Mouse (Mus musculus) CH12.LX (cell line): ENCODE measurements around the gene Ndufs2. TPM values are rescaled to one million over a fixed set of nuclear protein-coding genes. Genes with fewer than 3 reads are reported as not detected.

Experiments used
- DNase-seq: peaks from one replicate; pipeline ENCODE4 v3.0.0-alpha.2; 2013; ENCODE audit errors: extremely low read depth
- H3K27ac ChIP-seq: 2 replicates; pipeline ENCODE4 v1.5.1; 2012; ENCODE audit warnings: low read depth, mild to moderate bottlenecking, control low read depth, moderate library complexity; ENCODE audit not compliant: insufficient read depth
- H3K27me3 ChIP-seq: replicated peaks from 2 replicates; pipeline ENCODE3; 2012; ENCODE audit warnings: inconsistent platforms
- H3K36me3 ChIP-seq, 2 experiments: replicated peaks in 1 of 2; 2 replicates each; pipeline versions ENCODE3 to v1.6.1; 2012; ENCODE audit warnings: inconsistent platforms in 1 of 2, low read length in 1 of 2, mild to moderate bottlenecking in 1 of 2, mixed read lengths in 1 of 2, moderate library complexity in 1 of 2; ENCODE audit not compliant: control insufficient read depth in 1 of 2, insufficient read depth in 1 of 2
- H3K4me1 ChIP-seq, 2 experiments: 2 replicates each; pipeline ENCODE4 v1.6.1; 2012; ENCODE audit warnings: inconsistent platforms in 1 of 2, moderate library complexity in 1 of 2; ENCODE audit not compliant: insufficient read depth in 2 of 2, control insufficient read depth in 1 of 2
- H3K4me2 ChIP-seq: 2 replicates; pipeline ENCODE4 v1.6.1; 2012; ENCODE audit warnings: low read depth, mild to moderate bottlenecking, control low read depth; ENCODE audit not compliant: poor library complexity, insufficient read depth, severe bottlenecking
- H3K4me3 ChIP-seq, 3 experiments: fragments of 150-350 bp in 1 of 3; sonication (generic) in 1 of 3; replicated peaks in 1 of 3; 2 replicates each; pipeline versions ENCODE3 to v1.5.1; 2011 to 2012; ENCODE audit warnings: low read depth in 2 of 3, low read length in 2 of 3, mild to moderate bottlenecking in 2 of 3, moderate library complexity in 2 of 3, control low read depth in 1 of 3, improper control_type of control experiment in 1 of 3, inconsistent platforms in 1 of 3, mixed read lengths in 1 of 3; ENCODE audit not compliant: poor library complexity in 1 of 3
- H3K79me2 ChIP-seq: replicated peaks from 2 replicates; pipeline ENCODE4 v1.6.1; 2012; ENCODE audit warnings: mild to moderate bottlenecking, moderate library complexity; ENCODE audit not compliant: control insufficient read depth, poor library complexity, insufficient read depth, severe bottlenecking; ENCODE audit errors: extremely low read depth
- H3K9ac ChIP-seq: 2 replicates; pipeline ENCODE4 v1.6.1; 2012; ENCODE audit warnings: low read depth, mild to moderate bottlenecking, control low read depth, moderate library complexity; ENCODE audit not compliant: insufficient read depth
- H3K9me3 ChIP-seq: replicated peaks from 2 replicates; pipeline ENCODE3; 2012; ENCODE audit warnings: low read length, inconsistent platforms, mixed read lengths
- CTCF ChIP-seq, 2 experiments: IDR thresholded peaks in 1 of 2; conservative IDR thresholded peaks in 1 of 2; 2 replicates each; pipeline ENCODE4 v1.5.1; 2011 to 2012; ENCODE audit warnings: low read depth in 2 of 2, low read length in 2 of 2, improper control_type of control experiment in 1 of 2, inconsistent platforms in 1 of 2, mild to moderate bottlenecking in 1 of 2, moderate library complexity in 1 of 2
- ELF1 ChIP-seq: IDR thresholded peaks from 2 replicates; pipeline ENCODE4 v1.6.1; 2014; ENCODE audit warnings: low read depth, mild to moderate bottlenecking, inconsistent platforms, low read length, improper control_type of control experiment
- HCFC1 ChIP-seq: IDR thresholded peaks from 2 replicates; pipeline ENCODE4 v1.6.1; 2012; ENCODE audit warnings: low read depth, mild to moderate bottlenecking, inconsistent platforms, low read length, improper control_type of control experiment
- IRF4 ChIP-seq: IDR thresholded peaks from 2 replicates; pipeline ENCODE4 v1.6.1; 2014; ENCODE audit warnings: low read depth, mild to moderate bottlenecking, inconsistent platforms, low read length, improper control_type of control experiment
- JUN ChIP-seq: IDR thresholded peaks from 2 replicates; pipeline ENCODE4 v1.6.1; 2011; ENCODE audit warnings: low read depth, mild to moderate bottlenecking, low read length, improper control_type of control experiment, moderate library complexity; ENCODE audit not compliant: insufficient read depth
- MAFK ChIP-seq: IDR thresholded peaks from 2 replicates; pipeline ENCODE4 v1.6.1; 2011; ENCODE audit warnings: low read length, improper control_type of control experiment; ENCODE audit not compliant: insufficient replicate concordance
- MAX ChIP-seq: IDR thresholded peaks from 2 replicates; pipeline ENCODE4 v1.6.1; 2011; ENCODE audit warnings: low read length, improper control_type of control experiment
- NELFE ChIP-seq: IDR thresholded peaks from 2 replicates; pipeline ENCODE4 v1.6.1; 2011; ENCODE audit warnings: low read depth, low read length, improper control_type of control experiment
- NRF1 ChIP-seq: IDR thresholded peaks from 2 replicates; pipeline ENCODE4 v1.6.1; 2014; ENCODE audit warnings: low read depth, mild to moderate bottlenecking, inconsistent platforms, low read length, improper control_type of control experiment, moderate library complexity
- PAX5 ChIP-seq: IDR thresholded peaks from 2 replicates; pipeline ENCODE4 v1.6.1; 2012; ENCODE audit warnings: low read length, inconsistent platforms, mixed read lengths
- POLR2A ChIP-seq: IDR thresholded peaks from 2 replicates; pipeline ENCODE4 v1.6.1; 2011; ENCODE audit warnings: low read depth, mild to moderate bottlenecking, improper control_type of control experiment, low read length
- POLR2AphosphoS2 ChIP-seq: IDR thresholded peaks from 2 replicates; pipeline ENCODE4 v1.6.1; 2011; ENCODE audit warnings: low read depth, low read length, improper control_type of control experiment
- RAD21 ChIP-seq: IDR thresholded peaks from 2 replicates; pipeline ENCODE4 v1.6.1; 2011; ENCODE audit warnings: low read depth, mild to moderate bottlenecking, low read length, improper control_type of control experiment, moderate library complexity
- RCOR1 ChIP-seq: conservative IDR thresholded peaks from 2 replicates; pipeline ENCODE4 v1.6.1; 2012; ENCODE audit warnings: low read depth, mild to moderate bottlenecking, inconsistent platforms, low read length, improper control_type of control experiment
- SMC3 ChIP-seq: IDR thresholded peaks from 2 replicates; pipeline ENCODE4 v1.6.1; 2011; ENCODE audit warnings: low read depth, low read length, improper control_type of control experiment
- TBP ChIP-seq: conservative IDR thresholded peaks from 2 replicates; pipeline ENCODE4 v1.6.1; 2011; ENCODE audit warnings: low read depth, low read length, improper control_type of control experiment
- UBTF ChIP-seq: IDR thresholded peaks from 2 replicates; pipeline ENCODE4 v1.6.1; 2012; ENCODE audit warnings: low read depth, mild to moderate bottlenecking, inconsistent platforms, low read length, improper control_type of control experiment, moderate library complexity
- USF1 ChIP-seq: IDR thresholded peaks from 2 replicates; pipeline ENCODE4 v1.6.1; 2014; ENCODE audit warnings: low read depth, mild to moderate bottlenecking, inconsistent platforms, low read length, improper control_type of control experiment
- ZC3H11A ChIP-seq: IDR thresholded peaks from 2 replicates; pipeline ENCODE4 v1.6.1; 2012; ENCODE audit warnings: low read depth, mild to moderate bottlenecking, inconsistent platforms, low read length, improper control_type of control experiment
- ZNF384 ChIP-seq: IDR thresholded peaks from 2 replicates; pipeline ENCODE4 v1.6.1; 2012; ENCODE audit warnings: low read depth, low read length, improper control_type of control experiment, inconsistent platforms
- dilution Hi-C: fragments of 300-500 bp; cut with MboI; formaldehyde crosslinking; loops from 2 replicates; pipeline ENCODE4 v1.14.3; 2020; ENCODE audit warnings: low sequenced_read_pairs; ENCODE audit not compliant: extremely low pct_unique_long_range_greater_than_20kb, extremely low pct_ligation_motif_present
- in situ Hi-C: fragments of 300-500 bp; cut with MboI; formaldehyde crosslinking; loops from 3 replicates; pipeline ENCODE4 v1.14.3; 2019; ENCODE audit warnings: low sequenced_read_pairs, low pct_ligation_motif_present, low pct_unique_long_range_greater_than_20kb, mixed read lengths
- polyA plus RNA-seq: library from polyadenylated mRNA; unstranded; fragments of >175 nt; gene quantifications from 2 replicates; pipeline ENCODE4 v1.2.1, GENCODE M21; 2012; ENCODE audit warnings: low read depth; ENCODE audit not compliant: insufficient read length
- total RNA-seq, 2 experiments: library from RNA; depleted of rRNA; stranded (reverse); fragments of 300-350 nt in 1 of 2; fragments of >200 nt in 1 of 2; gene quantifications; 2 replicates each; pipeline ENCODE4 v1.2.3; 2012 to 2014

Ndufs2 gene
- total and polyA plus RNA-seq, 3 experiments: 242 to 265 (median 242) TPM

GRCm38 (mm10) chr1:171226780-171227179 is 24.4 kb downstream of the Ndufs2 start (continued):
- no peak for TF ChIP-seq HCFC1
- TF ChIP-seq, all 38 proteins: peak for 0

- in situ Hi-C loops (loop anchor here (5.0 to 10.0 kb wide), 2 partner anchors 113 to 330 kb away; partner anchors contain the start of gene Cfap126), dilution Hi-C loops (no loop called here)
- no peak within 1 kb of the TSS for H3K4me3 ChIP-seq
Measured at GRCm38 (mm10) chr1:171224857-171225256, 26.3 kb downstream of the Ndufs2 start, which contains the start of gene Apoa2. TSS of gene Apoa2 (plus strand) at chr1:171225054.

GRCm38 (mm10) chr1:171223796-171224195 is 27.4 kb downstream of the Ndufs2 start:
- H3K27me3 ChIP-seq: no peaks in the 10 kb centered on the region
- peaks cover 16 to 20% of the 10 kb centered on the region in 2 experiments for H3K36me3 ChIP-seq
- DNase-seq: no peak
- no peak overlapping the region for H3K4me3 ChIP-seq
- H3K9me3 ChIP-seq: no peaks in the 10 kb centered on the region
- in situ Hi-C loops: loop anchor here (5.0 to 10.0 kb wide), 2 partner anchors 111 to 329 kb away; partner anchors contain the start of gene Cfap126
- dilution Hi-C loops: no loop called here
- H3K4me1 ChIP-seq: peaks cover 7 to 31% of the 10 kb centered on the region in 2 experiments; a peak in 3 of 4 replicates
- no peaks in the 10 kb centered on the region for H3K79me2 ChIP-seq
- H3K4me2 ChIP-seq: no peak overlapping the region
- no peak overlapping the region for H3K9ac ChIP-seq
- no peak for TF ChIP-seq IRF4
- TF ChIP-seq TBP: no peak
- TF ChIP-seq, all 38 proteins: peak for 0
- H3K27ac ChIP-seq: no peak overlapping the region

More at GRCm38 (mm10) chr1:171224857-171225256, 26.3 kb downstream of the Ndufs2 start, which contains the start of gene Apoa2:
- H3K27me3 ChIP-seq: no peaks in the 10 kb centered on the region
- no peaks in the 10 kb centered on the region for H3K9me3 ChIP-seq
- H3K27ac ChIP-seq: no peak within 1 kb of the TSS
- H3K36me3 ChIP-seq: peaks cover 9 to 18% of the 10 kb centered on the region in 2 experiments
- TF ChIP-seq NELFE (no peak), MAX (no peak), USF1 (no peak), HCFC1 (no peak), CTCF (conservative IDR thresholded peaks at IDR 0.05 in 1 of 2, IDR thresholded peaks at IDR 0.05 in 1 of 2; ENCODE audit: low read depth in 2 of 2, low read length in 2 of 2) (no peak), POLR2A (no peak), MAFK (no peak), ZNF384 (no peak), ELF1 (no peak), SMC3 (no peak), JUN (no peak), POLR2AphosphoS2 (no peak), UBTF (no peak), ZC3H11A (no peak), NRF1 (no peak), RAD21 (no peak), RCOR1 (no peak), PAX5 (no peak)
- TF ChIP-seq, all 38 proteins: peak for 0
- Histone ChIP-seq H3K4me1 (peaks cover 7 to 37% of the 10 kb centered on the region in 2 experiments; a peak in 3 of 4 replicates), H3K4me2 (no peak within 1 kb of the TSS), H3K9ac (no peak within 1 kb of the TSS), H3K79me2 (no peaks in the 10 kb centered on the region)
- DNase-seq: no peak
